Mouse (Mus musculus) cerebellum, adult 2 months (tissue): ENCODE results near the gene Plppr2. TPM values are rescaled to one million over a fixed set of nuclear protein-coding genes. Genes with fewer than 3 reads are reported as not detected.

Experiments
- DNase-seq, 2 experiments: peaks; one replicate each; pipeline ENCODE4 v3.0.0; 2021
- H3K27ac ChIP-seq: fragments of 200-500 bp; 2 replicates; pipeline ENCODE4 v1.5.1; 2012; ENCODE audit warnings: low read length, control low read depth, inconsistent platforms; ENCODE audit not compliant: insufficient read depth
- H3K27me3 ChIP-seq: fragments of 200-500 bp; 2 replicates; pipeline ENCODE4 v1.6.1; 2012; ENCODE audit warnings: inconsistent platforms, mild to moderate bottlenecking, low read length, moderate library complexity; ENCODE audit not compliant: control insufficient read depth, insufficient read depth
- H3K4me1 ChIP-seq: fragments of 200-500 bp; 2 replicates; pipeline ENCODE4 v1.6.1; 2011; ENCODE audit warnings: low read length; ENCODE audit not compliant: control insufficient read depth, insufficient read depth
- H3K4me3 ChIP-seq: fragments of 200-500 bp; replicated peaks from 2 replicates; pipeline ENCODE3; 2011; ENCODE audit warnings: mild to moderate bottlenecking, low read depth, low read length, control low read depth; ENCODE audit not compliant: insufficient read depth
- CTCF ChIP-seq: fragments of 200-500 bp; IDR thresholded peaks from 2 replicates; pipeline ENCODE4 v1.5.1; 2011; ENCODE audit warnings: low read depth, mild to moderate bottlenecking, control low read depth, low read length, moderate library complexity, borderline replicate concordance; ENCODE audit not compliant: insufficient read depth
- POLR2A ChIP-seq: fragments of 200-500 bp; IDR thresholded peaks from 2 replicates; pipeline ENCODE4 v1.6.1; 2011; ENCODE audit warnings: low read length, control low read depth, borderline replicate concordance; ENCODE audit not compliant: insufficient read depth
- WGBS: fragments of 180-500 bp; shearing (Covaris S2); methylation state at CpG from one replicate; pipeline ENCODE4 v1.1.7; 2018; 5-methylcytosine and 5-hydroxymethylcytosine counted together
- polyA plus RNA-seq: library from polyadenylated mRNA; depleted of rRNA; stranded (reverse); fragments of >200 nt; gene quantifications from 2 replicates; pipeline ENCODE4 v1.2.3, GENCODE M21; 2012

Gene Plppr2
- polyA plus RNA-seq, 1 experiment: 97.5 TPM

GRCm38 (mm10) chr9:21958372-21958771, 21.5 kb downstream of the Plppr2 start:
- 83% methylated on average over 5 of the region's 5 CpGs for WGBS
- H3K27ac ChIP-seq: no peak overlapping the region
- no peak overlapping the region for H3K4me3 ChIP-seq
- TF ChIP-seq CTCF (no peak), POLR2A (no peak)
- H3K27me3 ChIP-seq: no peaks in the 10 kb centered on the region
- no peak for DNase-seq
- H3K4me1 ChIP-seq: peaks cover 7% of the 10 kb centered on the region

GRCm38 (mm10) chr9:21959244-21959643, 22.4 kb downstream of the Plppr2 start:
- DNase-seq: no peak
- peaks cover 12% of the 10 kb centered on the region for H3K4me1 ChIP-seq
- H3K4me3 ChIP-seq: no peak overlapping the region
- TF ChIP-seq CTCF (no peak), POLR2A (no peak)
- H3K27ac ChIP-seq: no peak overlapping the region
- no peaks in the 10 kb centered on the region for H3K27me3 ChIP-seq
- WGBS: 88% methylated on average over 7 of the region's 7 CpGs

GRCm38 (mm10) chr9:21960135-21960534, 23.3 kb downstream of the Plppr2 start:
- H3K27me3 ChIP-seq: no peaks in the 10 kb centered on the region
- no peak for DNase-seq
- WGBS: 77% methylated on average over 9 of the region's 9 CpGs
- no peak overlapping the region for H3K4me3 ChIP-seq
- H3K27ac ChIP-seq: no peak overlapping the region
- TF ChIP-seq POLR2A (no peak), CTCF (no peak)
- peaks cover 12% of the 10 kb centered on the region for H3K4me1 ChIP-seq

GRCm38 (mm10) chr9:21960558-21961208, 23.9 kb downstream of the Plppr2 start:
- H3K27me3 ChIP-seq: no peaks in the 10 kb centered on the region

GRCm38 (mm10) chr9:21961366-21961980, 24.6 kb downstream of the Plppr2 start:
- peak; percentile 23 to 48 for DNase-seq
- Histone ChIP-seq H3K4me1 (peaks cover 12% of the 10 kb centered on the region), H3K4me3 (peak overlapping the region; percentile 50), H3K27ac (no peak overlapping the region), H3K27me3 (no peaks in the 10 kb centered on the region)
- TF ChIP-seq CTCF: no peak
- TF ChIP-seq POLR2A: no peak
- 5% methylated on average over 35 of the region's 35 CpGs for WGBS

More at GRCm38 (mm10) chr9:21960558-21961208, 23.9 kb downstream of the Plppr2 start:
- peak; percentile 41 to 48 for DNase-seq
- WGBS: 35% methylated on average over 26 of the region's 26 CpGs
- H3K27ac ChIP-seq: no peak overlapping the region
- TF ChIP-seq POLR2A (no peak), CTCF (no peak)
- H3K4me3 ChIP-seq: no peak overlapping the region
- peaks cover 12% of the 10 kb centered on the region for H3K4me1 ChIP-seq

GRCm38 (mm10) chr9:21962010-21962409, 25.2 kb downstream of the Plppr2 start:
- Histone ChIP-seq H3K4me1 (peaks cover 12% of the 10 kb centered on the region), H3K27ac (no peak overlapping the region), H3K27me3 (no peaks in the 10 kb centered on the region), H3K4me3 (peak overlapping the region; percentile 50)
- WGBS: 1% methylated on average over 15 of the region's 15 CpGs
- TF ChIP-seq POLR2A: no peak
- TF ChIP-seq CTCF: peak; percentile 31; the same call in 1 of the 2 replicates
- peak; percentile 26 to 40 for DNase-seq

- peak; percentile 67 to 69 for DNase-seq
- 6% methylated on average over 34 of the region's 34 CpGs for WGBS
- TF ChIP-seq POLR2A: no peak
- TF ChIP-seq CTCF: peak; percentile 7; the same call in 1 of the 2 replicates
- Histone ChIP-seq H3K27ac (peak overlapping the region; percentile 17; the same call in 1 of the 2 replicates), H3K27me3 (no peaks in the 10 kb centered on the region), H3K4me3 (peak overlapping the region; percentile 50), H3K4me1 (peaks cover 12% of the 10 kb centered on the region)
Observed at GRCm38 (mm10) chr9:21962416-21963059, 25.7 kb downstream of the Plppr2 start.

- Histone ChIP-seq H3K27me3 (no peaks in the 10 kb centered on the region), H3K4me3 (peak within 1 kb of the TSS; percentile 50), H3K27ac (peak within 1 kb of the TSS; percentile 17; the same call in 1 of the 2 replicates), H3K4me1 (peaks cover 12% of the 10 kb centered on the region)
- 28% methylated on average over 8 of the region's 8 CpGs for WGBS
- TF ChIP-seq POLR2A (no peak), CTCF (no peak)
- DNase-seq: peak in 1 of 2 experiments; percentile 32
Observed at GRCm38 (mm10) chr9:21963417-21963816, 26.6 kb downstream of the Plppr2 start, which contains the start of gene Epor. Gene Epor (minus strand): TSS chr9:21963506.
